ENCODE assay signal across 18 mouse cellular contexts in genomic region chr4:132920171-132920570, GRCm38 (mm10). TPM values are rescaled to one million over a fixed set of nuclear protein-coding genes. Genes with fewer than 3 reads are reported as not detected.
"Had no signal": no experiment of that assay in that cellular context is flagged by ENCODE, and none has a peak within 500 bp of the region (broad histone marks: within the 10 kb centered on the region; RNA-seq: fewer than 3 reads in every experiment).

No protein-coding gene starts in this region.

- H3K27ac ChIP-seq: intestine, embryonic 15.5 days; left cerebral cortex, adult 2 months; limb, embryonic 15.5 days; midbrain, embryonic 15.5 days; neural tube, embryonic 12.5 days had no signal

- DNase-seq: kidney, adult 18-20 months; kidney, postnatal 10 days; kidney, postnatal 4 days; lung, embryonic 14.5 days; lung, postnatal 10 days; lung, postnatal 4 days; retina, postnatal 1 day; right cerebral cortex, postnatal 4 days; spleen, adult 18-20 months; thymus, postnatal 36 days had no signal

- H3K9me3 ChIP-seq: intestine, embryonic 15.5 days; limb, embryonic 15.5 days; midbrain, embryonic 15.5 days; neural tube, embryonic 12.5 days had no signal

- H3K4me3 ChIP-seq: intestine, embryonic 15.5 days; left cerebral cortex, adult 2 months; limb, embryonic 15.5 days; midbrain, embryonic 15.5 days; neural tube, embryonic 12.5 days had no signal

- H3K9ac ChIP-seq: intestine, embryonic 15.5 days; limb, embryonic 15.5 days; lung, embryonic 14.5 days; midbrain, embryonic 15.5 days; neural tube, embryonic 12.5 days had no signal

- H3K27me3 ChIP-seq: intestine, embryonic 15.5 days; limb, embryonic 15.5 days; midbrain, embryonic 15.5 days; neural tube, embryonic 12.5 days had no signal

- H3K4me2 ChIP-seq: intestine, embryonic 15.5 days; limb, embryonic 15.5 days; lung, embryonic 14.5 days; midbrain, embryonic 11.5 days; midbrain, embryonic 15.5 days; neural tube, embryonic 12.5 days had no signal

- ATAC-seq: intestine, embryonic 15.5 days; midbrain, embryonic 15.5 days had no signal

RNA-seq across cellular contexts. Expression of gene Fgr, which starts 53.7 kb away (rescaled TPM):
- total RNA-seq: layer of hippocampus, postnatal 14 days; left cerebral cortex, postnatal 14 days had no signal
- polyA plus RNA-seq: midbrain, embryonic 11.5 days had no signal
